Mouse (Mus musculus) liver, postnatal 0 days (tissue): ENCODE data around the gene Eif4g3. TPM values are rescaled to one million over a fixed set of nuclear protein-coding genes. Genes with fewer than 3 reads are reported as not detected.
"Not testable (repeated sequence)": the region's sequence is repeated elsewhere in the genome, so short reads cannot be mapped to it uniquely, and the experiment has no call there.

Experiments
- ATAC-seq: fragments of 200-750 bp; cut with Nextera tagmentation; 2 replicates; pipeline ENCODE4 v1.8.0; 2017; ENCODE audit warnings: mild to moderate bottlenecking, moderate library complexity
- DNase-seq: peaks from one replicate; pipeline ENCODE4 v3.0.0-alpha.2; 2016
- H3K27ac ChIP-seq: fragments of 300-500 bp; sonication (generic); 2 replicates; pipeline ENCODE4 v1.5.1; 2014; ENCODE audit warnings: antibody characterized with exemption, moderate library complexity, mild to moderate bottlenecking, low read depth
- H3K27me3 ChIP-seq: fragments of 300-500 bp; sonication (generic); 2 replicates; pipeline ENCODE4 v1.6.1; 2014; ENCODE audit warnings: low read length, control low read depth, mixed read lengths; ENCODE audit not compliant: insufficient read depth
- H3K36me3 ChIP-seq: fragments of 300-500 bp; sonication (generic); replicated peaks from 2 replicates; pipeline ENCODE4 v1.6.1; 2014; ENCODE audit warnings: mild to moderate bottlenecking, control low read depth, low read length, moderate library complexity, mixed read lengths; ENCODE audit not compliant: insufficient read depth
- H3K4me1 ChIP-seq: fragments of 300-500 bp; sonication (generic); 2 replicates; pipeline ENCODE4 v1.6.1; 2014; ENCODE audit warnings: antibody characterized with exemption, mild to moderate bottlenecking, control low read depth; ENCODE audit not compliant: insufficient read depth
- H3K4me2 ChIP-seq: fragments of 300-500 bp; sonication (generic); 2 replicates; pipeline ENCODE4 v1.6.1; 2014; ENCODE audit warnings: low read depth, mild to moderate bottlenecking, low read length, moderate library complexity, mixed read lengths
- H3K4me3 ChIP-seq: fragments of 300-500 bp; sonication (generic); 2 replicates; pipeline ENCODE4 v1.5.1; 2014; ENCODE audit warnings: low read depth, low read length
- H3K9ac ChIP-seq: fragments of 300-500 bp; sonication (generic); replicated peaks from 2 replicates; pipeline ENCODE4 v1.6.1; 2014; ENCODE audit warnings: mild to moderate bottlenecking, moderate library complexity
- H3K9me3 ChIP-seq: fragments of 300-500 bp; sonication (generic); 2 replicates; pipeline ENCODE4 v1.6.1; 2016; ENCODE audit warnings: mild to moderate bottlenecking, control low read depth, low read length, mixed read lengths
- CTCF ChIP-seq: sonication (generic); IDR thresholded peaks from 2 replicates; pipeline ENCODE4 v1.5.1; 2016; ENCODE audit warnings: antibody characterized with exemption, low read depth
- EP300 ChIP-seq: IDR thresholded peaks from 2 replicates; pipeline ENCODE4 v1.6.1; 2016; ENCODE audit warnings: antibody characterized with exemption, low read depth, mild to moderate bottlenecking
- WGBS: fragments of 180-500 bp; shearing (Covaris S2); extraction: QIAGEN DNeasy Blood & Tissue Kit; methylation state at CpG from one replicate; pipeline ENCODE4 v1.1.7; 2014; ENCODE audit not compliant: insufficient replicate concordance; 5-methylcytosine and 5-hydroxymethylcytosine counted together
- polyA plus RNA-seq: library from polyadenylated mRNA; unstranded; fragments of >200 nt; fragmentation: Nextera tagmentation; extraction: Ambion mirVana; gene quantifications from 2 replicates; pipeline ENCODE4 v1.2.1, GENCODE M21; 2015

The Eif4g3 gene
- polyA plus RNA-seq, 1 experiment from 2014 or later, result 5.8 TPM

DNA sequence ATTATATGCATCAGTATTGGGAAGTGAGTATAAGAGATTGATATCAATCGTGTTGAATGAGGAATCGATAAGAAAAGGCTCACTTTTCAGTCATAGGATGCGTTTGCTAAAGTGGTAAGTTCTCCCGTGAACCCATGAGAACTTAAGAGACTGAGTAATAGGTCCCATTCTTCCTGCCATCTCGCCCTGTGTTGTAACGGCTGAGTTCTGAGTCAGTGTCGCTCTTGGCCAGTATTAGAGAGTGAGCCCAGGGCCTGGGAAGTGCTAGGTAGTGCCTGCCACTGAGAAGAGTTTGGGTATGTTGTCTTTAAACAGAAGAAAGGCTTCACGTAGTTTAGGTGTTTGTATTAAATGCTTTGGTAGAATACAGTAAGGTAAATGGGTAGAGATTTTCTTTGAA lies 53.5 kb downstream of the Eif4g3 start:
- ATAC-seq, result no peak
- H3K4me1 ChIP-seq, result no peaks in the 10 kb centered on the region
- no peak overlapping the region for H3K4me3 ChIP-seq
- no peak overlapping the region for H3K4me2 ChIP-seq
- peaks cover 24% of the 10 kb centered on the region for H3K36me3 ChIP-seq
- H3K9me3 ChIP-seq, result 0 out of 2 replicates have a peak, but pooled peaks cover 3% of the 10 kb centered on the region
- no peaks in the 10 kb centered on the region for H3K27me3 ChIP-seq
- no peak overlapping the region for H3K9ac ChIP-seq
- no peak for DNase-seq
- TF ChIP-seq EP300 (no peak), CTCF (no peak)
- H3K27ac ChIP-seq, result no peak overlapping the region
- WGBS, result 91% methylated on average over 8 of the region's 8 CpGs

DNA sequence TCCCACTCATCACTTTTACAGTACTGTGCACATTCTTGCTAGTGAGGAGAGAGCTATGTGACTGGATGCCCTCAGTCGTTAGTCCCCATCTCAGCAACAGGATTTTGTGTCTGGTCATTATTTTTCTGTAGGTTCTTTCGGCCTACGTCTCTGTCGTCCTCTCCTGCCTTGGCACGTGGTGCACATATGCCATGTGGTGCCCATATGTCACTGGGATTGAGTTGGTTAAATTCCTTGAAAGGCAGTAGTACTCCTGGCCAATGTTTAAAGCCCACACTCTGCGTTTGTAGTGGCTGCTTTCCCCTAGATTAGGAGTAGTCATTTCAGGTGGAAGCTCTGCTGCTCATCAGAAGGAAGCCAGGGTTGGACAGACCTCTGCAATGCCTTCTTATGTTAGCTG lies 56.7 kb downstream of the Eif4g3 start:
- 84% methylated on average over 6 of the region's 6 CpGs for WGBS

DNA sequence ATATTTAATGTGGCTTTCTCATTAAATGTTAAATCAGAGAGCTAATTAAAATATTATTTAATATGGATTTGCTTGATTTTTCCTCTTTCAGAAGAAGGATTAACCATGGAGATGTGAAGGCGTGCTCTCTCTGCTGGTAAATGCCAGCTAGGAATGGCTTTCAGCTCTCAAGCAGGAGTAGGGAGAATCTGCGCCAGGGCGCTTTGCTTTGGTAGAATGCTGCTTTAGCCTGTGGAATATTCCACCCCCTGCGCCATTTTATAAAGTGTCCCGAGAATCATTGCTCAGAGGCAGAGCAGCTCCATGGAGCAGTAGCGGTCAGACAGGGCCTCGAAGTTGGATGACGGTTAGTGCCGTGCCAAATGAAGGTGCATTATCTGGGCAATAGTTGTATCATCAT lies 58.7 kb downstream of the Eif4g3 start:
- DNase-seq (no peak), ATAC-seq (no peak)
- no peak overlapping the region for H3K9ac ChIP-seq
- H3K4me2 ChIP-seq, result no peak overlapping the region
- no peak for TF ChIP-seq EP300
- no peak for TF ChIP-seq CTCF
- H3K36me3 ChIP-seq, result peaks cover 28% of the 10 kb centered on the region
- 92% methylated on average over 9 of the region's 9 CpGs for WGBS
- H3K27ac ChIP-seq, result no peak overlapping the region
- no peak overlapping the region for H3K4me3 ChIP-seq
- no peaks in the 10 kb centered on the region for H3K27me3 ChIP-seq
- no peaks in the 10 kb centered on the region for H3K4me1 ChIP-seq
- no peaks in the 10 kb centered on the region for H3K9me3 ChIP-seq

More for the DNA sequence above, 56.7 kb downstream of the Eif4g3 start:
- ATAC-seq, result no peak
- TF ChIP-seq EP300, result no peak
- TF ChIP-seq CTCF, result no peak
- H3K27ac ChIP-seq, result no peak overlapping the region
- H3K4me2 ChIP-seq, result no peak overlapping the region
- H3K27me3 ChIP-seq, result no peaks in the 10 kb centered on the region
- DNase-seq, result no peak
- no peak overlapping the region for H3K9ac ChIP-seq
- H3K36me3 ChIP-seq, result peaks cover 38% of the 10 kb centered on the region
- no peak overlapping the region for H3K4me3 ChIP-seq
- no peaks in the 10 kb centered on the region for H3K4me1 ChIP-seq
- H3K9me3 ChIP-seq, result 0 out of 2 replicates have a peak, but pooled peaks cover 3% of the 10 kb centered on the region

DNA sequence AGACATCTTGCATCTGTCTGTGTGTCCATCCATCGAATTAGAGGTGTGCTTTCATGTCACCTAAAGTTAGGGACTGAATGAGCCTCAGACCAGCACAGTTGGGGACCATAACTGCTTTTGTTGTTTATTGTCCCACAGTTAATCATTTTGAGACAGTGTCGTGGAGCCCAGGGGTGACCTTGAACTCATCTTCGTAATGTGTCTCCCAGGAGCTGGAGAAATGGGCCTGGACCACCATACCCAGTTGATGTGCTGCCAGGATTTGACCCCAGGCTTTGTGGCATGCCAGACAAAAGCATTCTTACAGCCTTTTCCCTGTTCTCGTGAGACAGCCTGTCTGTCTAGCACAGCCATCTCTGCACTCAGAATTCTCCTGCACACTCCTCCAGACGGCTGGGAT lies 63.8 kb downstream of the Eif4g3 start:
- Histone ChIP-seq H3K27ac (no peak overlapping the region), H3K4me2 (no peak overlapping the region), H3K4me1 (no peaks in the 10 kb centered on the region), H3K9me3 (no peaks in the 10 kb centered on the region), H3K9ac (no peak overlapping the region), H3K27me3 (no peaks in the 10 kb centered on the region), H3K4me3 (no peak overlapping the region), H3K36me3 (peaks cover 33% of the 10 kb centered on the region)
- no peak for TF ChIP-seq CTCF
- TF ChIP-seq EP300, result no peak
- WGBS, result 78% methylated on average over 5 of the region's 5 CpGs
- DNase-seq (no peak), ATAC-seq (no peak)

DNA sequence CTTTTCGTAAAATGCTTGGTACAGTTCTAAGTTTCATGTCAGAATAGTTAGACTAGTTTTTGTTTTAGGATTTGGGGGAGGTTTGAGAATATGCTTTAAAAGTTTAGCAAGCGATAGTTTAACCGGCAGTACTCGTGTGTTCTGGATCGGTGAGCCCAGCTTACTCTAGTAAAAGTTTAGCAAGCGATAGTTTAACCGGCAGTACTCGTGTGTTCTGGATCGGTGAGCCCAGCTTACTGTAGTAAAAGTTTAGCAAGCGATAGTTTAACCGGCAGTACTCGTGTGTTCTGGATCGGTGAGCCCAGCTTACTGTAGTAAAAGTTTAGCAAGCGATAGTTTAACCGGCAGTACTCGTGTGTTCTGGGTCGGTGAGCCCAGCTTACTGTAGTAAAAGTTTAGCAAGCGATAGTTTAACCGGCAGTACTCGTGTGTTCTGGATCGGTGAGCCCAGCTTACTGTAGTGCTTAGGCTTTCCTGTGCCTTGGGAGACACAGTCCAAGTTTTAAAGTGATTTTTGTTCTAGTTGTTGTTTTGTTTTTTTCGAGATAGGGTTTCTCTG lies 64.5 kb downstream of the Eif4g3 start:
- H3K9ac ChIP-seq, H3K9me3 ChIP-seq, H3K4me3 ChIP-seq, DNase-seq, H3K4me1 ChIP-seq, ATAC-seq, H3K4me2 ChIP-seq, H3K27ac ChIP-seq, H3K27me3 ChIP-seq: not testable (repeated sequence)
- peaks cover 30% of the 10 kb centered on the region for H3K36me3 ChIP-seq
- WGBS, result 91% methylated on average over 22 of the region's 22 CpGs

DNA sequence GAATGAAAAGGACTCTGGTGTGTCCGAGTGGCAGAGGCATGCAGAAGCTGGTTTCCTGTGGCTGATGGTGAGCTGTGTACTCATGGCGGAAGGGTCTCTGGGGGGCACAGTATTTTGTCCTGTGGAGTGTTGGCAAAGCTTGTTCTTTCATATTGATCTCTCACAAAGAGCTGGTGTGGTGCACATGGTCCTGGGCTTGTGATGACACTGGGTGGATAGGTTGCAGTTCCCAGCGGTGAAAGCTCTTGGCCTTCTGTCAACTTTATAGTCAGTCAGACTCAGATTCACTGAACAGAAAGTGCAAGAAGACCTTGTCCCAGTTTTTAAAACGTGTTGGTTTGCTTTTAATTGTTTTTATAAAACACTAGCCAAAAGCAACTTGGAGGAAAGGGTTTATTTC lies 68.3 kb downstream of the Eif4g3 start:
- H3K27me3 ChIP-seq, result no peaks in the 10 kb centered on the region
- peak; percentile 28; the same call in 1 of the 2 replicates for ATAC-seq
- H3K9me3 ChIP-seq, result no peaks in the 10 kb centered on the region
- TF ChIP-seq CTCF (no peak), EP300 (no peak)
- H3K4me3 ChIP-seq, result no peak overlapping the region
- peaks cover 12% of the 10 kb centered on the region for H3K4me1 ChIP-seq
- H3K36me3 ChIP-seq, result peaks cover 14% of the 10 kb centered on the region
- whole genome bisulfite sequencing, result 77% methylated on average over 4 of the region's 4 CpGs
- H3K4me2 ChIP-seq, result no peak overlapping the region
- no peak for DNase-seq
- H3K27ac ChIP-seq, result peak overlapping the region; percentile 67; the same call in 1 of the 2 replicates
- no peak overlapping the region for H3K9ac ChIP-seq
